Mouse (Mus musculus) C2C12 (cell line): ENCODE measurements around the gene Slc7a15.

Experiments used
- CEBPB ChIP-seq: IDR thresholded peaks from one replicate; pipeline ENCODE4 v1.6.1; 2011; ENCODE audit warnings: low read depth, mild to moderate bottlenecking, control low read depth, moderate library complexity
- CTCF ChIP-seq: IDR thresholded peaks from one replicate; pipeline ENCODE4 v1.5.1; 2011; ENCODE audit not compliant: control insufficient read depth, insufficient read depth, insufficient read length
- MAX ChIP-seq: IDR thresholded peaks from one replicate; pipeline ENCODE4 v1.6.1; 2011; ENCODE audit warnings: mild to moderate bottlenecking, control low read depth
- MYOD1 ChIP-seq: IDR thresholded peaks from one replicate; pipeline ENCODE4 v1.6.1; 2011; ENCODE audit warnings: low read depth; ENCODE audit not compliant: control insufficient read depth, insufficient read length
- MYOG ChIP-seq: IDR thresholded peaks from one replicate; pipeline ENCODE4 v1.6.1; 2011; ENCODE audit not compliant: control insufficient read depth, insufficient read length; ENCODE audit errors: extremely low read depth
- USF1 ChIP-seq: IDR thresholded peaks from one replicate; pipeline ENCODE4 v1.6.1; 2011; ENCODE audit warnings: low read depth, mild to moderate bottlenecking, control low read depth, moderate library complexity

GRCm38 (mm10) chr12:8556189-8556588, 42.7 kb downstream of the Slc7a15 start:
- no peak for TF ChIP-seq CEBPB
- TF ChIP-seq CTCF, result no peak
- TF ChIP-seq MYOD1, result no peak
- no peak for TF ChIP-seq MAX
- TF ChIP-seq USF1, result no peak
- no peak for TF ChIP-seq MYOG
